Mouse (Mus musculus) ES-Bruce4 (cell line): Measurements from ENCODE around the gene Dnm1.

ENCODE experiments used
- CTCF ChIP-seq: IDR thresholded peaks from one replicate; pipeline ENCODE4 v1.8.1; 2011; ENCODE audit warnings: low read depth, low read length
- EP300 ChIP-seq: IDR thresholded peaks from 2 replicates; pipeline ENCODE4 v1.6.1; 2011; ENCODE audit warnings: low read depth, low read length; ENCODE audit not compliant: insufficient read depth
- POLR2A ChIP-seq: IDR thresholded peaks from one replicate; pipeline ENCODE4 v1.8.1; 2011; ENCODE audit warnings: low read length; ENCODE audit not compliant: insufficient read depth

DNA sequence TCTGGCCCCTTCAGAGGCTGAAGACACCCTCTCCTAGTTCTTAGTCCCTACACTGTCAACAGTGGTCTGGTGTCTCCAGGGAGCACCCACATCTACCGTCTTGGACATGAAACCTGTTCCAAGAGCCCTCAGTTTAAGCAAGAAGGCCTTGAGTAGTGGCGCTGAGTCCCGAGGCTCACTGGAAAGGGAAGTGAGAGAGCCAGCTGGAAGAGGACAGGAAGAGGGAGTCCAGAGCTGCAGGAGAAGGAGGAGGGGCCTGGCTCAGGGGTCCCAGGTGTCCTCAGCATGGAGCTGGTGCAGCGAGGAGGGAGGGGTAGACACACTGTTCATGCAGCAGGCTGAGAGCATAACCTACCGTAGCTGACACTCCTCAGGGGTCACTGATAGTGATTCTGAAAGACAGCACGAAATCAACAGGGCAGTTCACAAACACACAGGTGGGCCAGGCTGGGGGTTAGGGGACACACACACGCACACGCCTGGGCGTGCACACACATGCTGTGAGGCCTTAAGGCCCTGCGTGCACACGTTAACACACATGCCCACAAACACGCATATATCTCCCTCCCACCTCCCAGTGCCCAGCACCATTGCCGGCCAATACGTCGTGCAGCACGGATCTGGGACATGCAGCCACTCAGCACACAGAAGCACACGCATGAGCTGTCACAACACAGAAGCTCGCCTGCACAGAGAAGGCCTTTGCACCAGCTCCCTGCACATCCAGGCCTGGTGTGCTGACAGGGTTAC, 42.9 kb downstream of the Dnm1 start:
- TF ChIP-seq CTCF (no peak), EP300 (no peak), POLR2A (no peak)
